Mouse (Mus musculus) erythroblast, embryonic 14.5 days (primary cell): ENCODE results near the gene Nlrp6. TPM values are rescaled to one million over a fixed set of nuclear protein-coding genes. Genes with fewer than 3 reads are reported as not detected.
"Not testable (repeated sequence)": the region's sequence is repeated elsewhere in the genome, so short reads cannot be mapped to it uniquely, and the experiment has no call there.

Experiments
- H3K27me3 ChIP-seq: 2 replicates; pipeline ENCODE4 v1.6.1; 2012; ENCODE audit warnings: inconsistent platforms; ENCODE audit not compliant: control insufficient read depth
- H3K36me3 ChIP-seq: 2 replicates; pipeline ENCODE4 v1.6.1; 2012; ENCODE audit warnings: mild to moderate bottlenecking, inconsistent platforms; ENCODE audit not compliant: control insufficient read depth
- H3K4me1 ChIP-seq: 2 replicates; pipeline ENCODE4 v1.6.1; 2012; ENCODE audit warnings: inconsistent platforms; ENCODE audit not compliant: control insufficient read depth
- H3K4me3 ChIP-seq: replicated peaks from 2 replicates; pipeline ENCODE3; 2012; ENCODE audit warnings: moderate library complexity, mild to moderate bottlenecking, inconsistent platforms
- H3K9me3 ChIP-seq: 2 replicates; pipeline ENCODE4 v1.6.1; 2012; ENCODE audit warnings: low read length, inconsistent platforms, mixed read lengths; ENCODE audit not compliant: control insufficient read depth
- GATA1 ChIP-seq: IDR thresholded peaks from 2 replicates; pipeline ENCODE4 v1.6.1; 2012; ENCODE audit warnings: low read length, inconsistent platforms, mixed read lengths
- TAL1 ChIP-seq: IDR thresholded peaks from 3 replicates; pipeline ENCODE4 v1.6.1; 2012; ENCODE audit warnings: low read length, inconsistent platforms, mixed read lengths
- polyA plus RNA-seq: library from polyadenylated mRNA; stranded (reverse); fragments of >175 nt; gene quantifications from 2 replicates; pipeline ENCODE4 v1.2.3, GENCODE M21; 2012

Gene Nlrp6
- polyA plus RNA-seq, 1 experiment: not detected

GRCm38 (mm10) chr7:140959181-140959901 is 38.6 kb downstream of the Nlrp6 start:
- Histone ChIP-seq H3K36me3 (no peaks in the 10 kb centered on the region), H3K4me3 (no peak overlapping the region), H3K9me3 (no peaks in the 10 kb centered on the region), H3K27me3 (no peaks in the 10 kb centered on the region), H3K4me1 (peaks cover 15% of the 10 kb centered on the region)
- no peak for TF ChIP-seq GATA1
- TF ChIP-seq TAL1: no peak

GRCm38 (mm10) chr7:140960026-140960425 is 39.3 kb downstream of the Nlrp6 start:
- TF ChIP-seq TAL1: no peak
- TF ChIP-seq GATA1: no peak
- Histone ChIP-seq H3K36me3 (no peaks in the 10 kb centered on the region), H3K4me1 (peaks cover 10% of the 10 kb centered on the region), H3K9me3 (no peaks in the 10 kb centered on the region), H3K4me3 (no peak overlapping the region), H3K27me3 (no peaks in the 10 kb centered on the region)

GRCm38 (mm10) chr7:140961416-140961815 is 40.7 kb downstream of the Nlrp6 start:
- Histone ChIP-seq H3K9me3 (no peaks in the 10 kb centered on the region), H3K4me1 (no peaks in the 10 kb centered on the region; the same call in 1 of the 2 replicates), H3K36me3 (no peaks in the 10 kb centered on the region), H3K27me3 (no peaks in the 10 kb centered on the region), H3K4me3 (no peak overlapping the region)
- no peak for TF ChIP-seq GATA1
- no peak for TF ChIP-seq TAL1

- Histone ChIP-seq H3K27me3 (0 out of 2 replicates have a peak, but pooled peaks cover 1% of the 10 kb centered on the region), H3K36me3 (no peaks in the 10 kb centered on the region), H3K4me3 (no peak overlapping the region), H3K4me1 (no peaks in the 10 kb centered on the region), H3K9me3 (no peaks in the 10 kb centered on the region)
- TF ChIP-seq TAL1: no peak
- TF ChIP-seq GATA1: no peak
Observed at GRCm38 (mm10) chr7:140962733-140963132, 42.0 kb downstream of the Nlrp6 start.

GRCm38 (mm10) chr7:140966921-140967320 is 46.2 kb downstream of the Nlrp6 start, which contains the start of gene Ifitm1:
Ifitm1 (plus strand) TSS chr7:140967221.
- H3K4me3 ChIP-seq: no peak within 1 kb of the TSS

GRCm38 (mm10) chr7:140967862-140968591 is 47.3 kb downstream of the Nlrp6 start:
- Histone ChIP-seq H3K4me1 (peaks cover 3% of the 10 kb centered on the region), H3K27me3 (peaks cover 7% of the 10 kb centered on the region; the same call in 1 of the 2 replicates), H3K4me3 (no peak overlapping the region), H3K9me3 (no peaks in the 10 kb centered on the region), H3K36me3 (no peaks in the 10 kb centered on the region)
- TF ChIP-seq TAL1 (no peak), GATA1 (no peak)

More at GRCm38 (mm10) chr7:140966921-140967320, 46.2 kb downstream of the Nlrp6 start, which contains the start of gene Ifitm1:
- H3K4me1 ChIP-seq: peaks cover 3% of the 10 kb centered on the region
- peaks cover 7% of the 10 kb centered on the region; the same call in 1 of the 2 replicates for H3K27me3 ChIP-seq
- H3K9me3 ChIP-seq: no peaks in the 10 kb centered on the region
- H3K36me3 ChIP-seq: no peaks in the 10 kb centered on the region
- TF ChIP-seq GATA1 (no peak), TAL1 (no peak)

GRCm38 (mm10) chr7:140968710-140969109 is 48.0 kb downstream of the Nlrp6 start:
- not testable (repeated sequence) for H3K9me3 ChIP-seq, H3K4me3 ChIP-seq, H3K4me1 ChIP-seq

DNA sequence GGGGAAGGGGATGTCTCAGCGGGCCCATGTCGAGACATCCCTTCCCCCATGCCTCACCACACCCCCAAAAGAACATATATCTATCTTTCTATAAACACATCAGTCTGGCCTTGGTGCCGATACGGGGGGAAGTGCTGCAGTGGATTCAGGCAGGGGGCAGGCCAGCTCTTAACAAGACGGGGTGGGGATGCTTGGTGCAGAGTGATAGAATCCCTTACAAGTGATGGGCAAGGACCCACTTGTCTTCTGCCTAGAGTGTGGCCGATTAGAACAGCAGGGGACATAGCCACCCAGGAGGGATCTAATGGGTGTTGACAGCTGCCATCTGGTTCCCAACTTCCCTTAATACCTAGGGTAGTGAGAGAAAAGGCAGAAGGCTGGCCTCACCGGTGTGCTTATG is 50.2 kb downstream of the Nlrp6 start:
- Histone ChIP-seq H3K9me3 (no peaks in the 10 kb centered on the region), H3K27me3 (peaks cover 7% of the 10 kb centered on the region; the same call in 1 of the 2 replicates), H3K4me3 (no peak overlapping the region), H3K36me3 (no peaks in the 10 kb centered on the region), H3K4me1 (peaks cover 3% of the 10 kb centered on the region)
- TF ChIP-seq TAL1 (no peak), GATA1 (no peak)

More at GRCm38 (mm10) chr7:140968710-140969109, 48.0 kb downstream of the Nlrp6 start:
- H3K27me3 ChIP-seq, H3K36me3 ChIP-seq: not testable (repeated sequence)

GRCm38 (mm10) chr7:140971479-140972171 is 50.9 kb downstream of the Nlrp6 start:
- no peaks in the 10 kb centered on the region for H3K9me3 ChIP-seq
- H3K4me3 ChIP-seq: no peak overlapping the region
- H3K4me1 ChIP-seq: peaks cover 3% of the 10 kb centered on the region
- H3K27me3 ChIP-seq: peaks cover 7% of the 10 kb centered on the region; the same call in 1 of the 2 replicates
- H3K36me3 ChIP-seq: no peaks in the 10 kb centered on the region
- TF ChIP-seq GATA1: no peak
- no peak for TF ChIP-seq TAL1
